Comparison of ENCODE assay signal across 26 mouse cellular contexts in genomic region chr7:14116761-14117160, GRCm38 (mm10). TPM values are rescaled to one million over a fixed set of nuclear protein-coding genes. Genes with fewer than 3 reads are reported as not detected.
"Had no signal": no experiment of that assay in that cellular context is flagged by ENCODE, and none has a peak within 500 bp of the region (broad histone marks: within the 10 kb centered on the region; RNA-seq: fewer than 3 reads in every experiment).

No protein-coding gene starts in this region.

- DNase-seq: lung, embryonic 14.5 days; lung, postnatal 10 days; lung, postnatal 4 days; midbrain, embryonic 14.5 days; retina, postnatal 1 day; right cerebral cortex, adult 18-20 months; right cerebral cortex, postnatal 25 days; right cerebral cortex, postnatal 4 days; spleen, adult 18-20 months; thymus, adult 18-20 months; thymus, postnatal 14 days; thymus, postnatal 36 days had no signal

- H3K4me2 ChIP-seq: lung, embryonic 14.5 days; midbrain, embryonic 12.5 days; neural tube, embryonic 13.5 days; neural tube, embryonic 15.5 days had no signal

- H3K27ac ChIP-seq: midbrain, embryonic 10.5 days; midbrain, embryonic 12.5 days; neural tube, embryonic 13.5 days; neural tube, embryonic 15.5 days had no signal

- H3K4me1 ChIP-seq: midbrain, embryonic 10.5 days; midbrain, embryonic 12.5 days; neural tube, embryonic 13.5 days; neural tube, embryonic 15.5 days had no signal

- H3K36me3 ChIP-seq: midbrain, embryonic 10.5 days; midbrain, embryonic 12.5 days; neural tube, embryonic 13.5 days; neural tube, embryonic 15.5 days had no signal

- ATAC-seq: midbrain, embryonic 16.5 days had no signal

- H3K9ac ChIP-seq: lung, embryonic 14.5 days; midbrain, embryonic 12.5 days; neural tube, embryonic 13.5 days; neural tube, embryonic 15.5 days had no signal

- H3K4me3 ChIP-seq: midbrain, embryonic 10.5 days; midbrain, embryonic 12.5 days; myocyte; neural tube, embryonic 13.5 days; neural tube, embryonic 15.5 days had no signal

- H3K27me3 ChIP-seq: midbrain, embryonic 12.5 days; neural tube, embryonic 13.5 days; neural tube, embryonic 15.5 days had no signal

RNA-seq across cellular contexts. Expression of gene Sult2a3, which starts 6.1 kb away (rescaled TPM):
- total RNA-seq: megakaryocyte, adult 5-6 weeks; megakaryocyte-erythroid progenitor cell, adult 5-6 weeks had no signal
- polyA plus RNA-seq: lung, embryonic 14.5 days; lung, embryonic 16.5 days; midbrain, embryonic 10.5 days; midbrain, embryonic 12.5 days; midbrain, embryonic 14.5 days; midbrain, embryonic 16.5 days; myocyte; neural tube, embryonic 11.5 days; neural tube, embryonic 13.5 days; neural tube, embryonic 15.5 days; small intestine, adult 2 months; stomach, embryonic 14.5 days; stomach, embryonic 16.5 days; thymus, postnatal 0 days had no signal
